Mouse (Mus musculus): Measurements from ENCODE around the gene Kbtbd6. TPM values are rescaled to one million over a fixed set of nuclear protein-coding genes. Genes with fewer than 3 reads are reported as not detected.
"Not testable (repeated sequence)": the region's sequence is repeated elsewhere in the genome, so short reads cannot be mapped to it uniquely, and the experiment has no call there.

Kbtbd6 gene
- polyA plus RNA-seq, 1 experiment from 2014 or later: 0.98 TPM

- H3K4me3 ChIP-seq (ENCODE audit: low read depth, low read length): no peak overlapping the region
- no peak for DNase-seq (ENCODE audit: low spot score)
- H3K36me3 ChIP-seq (ENCODE audit: control insufficient read depth, insufficient read depth, low read length): no peaks in the 10 kb centered on the region; the same call in 1 of the 2 replicates
- H3K9ac ChIP-seq (ENCODE audit: low read length): no peak overlapping the region
- no peak overlapping the region for H3K4me2 ChIP-seq (replicated peaks; ENCODE audit: low read depth)
- no peaks in the 10 kb centered on the region for H3K27me3 ChIP-seq (ENCODE audit: control insufficient read depth, insufficient read depth, low read length)
- ATAC-seq (ENCODE audit: low FRiP score, low TSS enrichment): no peak
- no peaks in the 10 kb centered on the region for H3K4me1 ChIP-seq (replicated peaks; ENCODE audit: control insufficient read depth, insufficient read depth)
- H3K9me3 ChIP-seq (ENCODE audit: control insufficient read depth, low read length): no peaks in the 10 kb centered on the region
- no peak for TF ChIP-seq EP300 (optimal IDR thresholded peaks at IDR 0.05)
- H3K27ac ChIP-seq (replicated peaks): no peak overlapping the region
- 61% methylated on average over 20 of the region's 20 CpGs for WGBS
Observed at GRCm38 (mm10) chr14:79420083-79420685, 31.5 kb upstream of the Kbtbd6 start.

- WGBS: 1% methylated on average over 44 of the region's 44 CpGs
- peak within 1 kb of the TSS; percentile 41 for H3K9ac ChIP-seq (ENCODE audit: low read length)
Observed at GRCm38 (mm10) chr14:79425979-79426729, 25.5 kb upstream of the Kbtbd6 start, which contains the start of gene Kbtbd7. Kbtbd7 (plus strand) TSS chr14:79426511.

GRCm38 (mm10) chr14:79426730-79427365 is 24.8 kb upstream of the Kbtbd6 start:
- Histone ChIP-seq H3K4me3 (ENCODE audit: low read depth, low read length) (peak overlapping the region; percentile 32), H3K27ac (replicated peaks) (peak overlapping the region; percentile 78), H3K9ac (ENCODE audit: low read length) (peak overlapping the region; percentile 41), H3K4me2 (replicated peaks; ENCODE audit: low read depth) (peak overlapping the region; percentile 47)
- not testable (repeated sequence) for H3K36me3 ChIP-seq (ENCODE audit: control insufficient read depth, insufficient read depth, low read length); H3K4me1 ChIP-seq (replicated peaks; ENCODE audit: control insufficient read depth, insufficient read depth); H3K9me3 ChIP-seq (ENCODE audit: control insufficient read depth, low read length); DNase-seq (ENCODE audit: low spot score); H3K27me3 ChIP-seq (ENCODE audit: control insufficient read depth, insufficient read depth, low read length)
- 100% methylated on average over 2 of the region's 59 CpGs for WGBS
- peak; percentile 43; the same call in 1 of the 2 replicates for ATAC-seq (ENCODE audit: low FRiP score, low TSS enrichment)

More at GRCm38 (mm10) chr14:79425979-79426729, 25.5 kb upstream of the Kbtbd6 start, which contains the start of gene Kbtbd7:
- Histone ChIP-seq H3K4me1 (replicated peaks; ENCODE audit: control insufficient read depth, insufficient read depth) (no peaks in the 10 kb centered on the region), H3K4me3 (ENCODE audit: low read depth, low read length) (peak within 1 kb of the TSS; percentile 32), H3K27ac (replicated peaks) (peak within 1 kb of the TSS; percentile 78), H3K9me3 (ENCODE audit: control insufficient read depth, low read length) (no peaks in the 10 kb centered on the region; the same call in 1 of the 2 replicates), H3K27me3 (ENCODE audit: control insufficient read depth, insufficient read depth, low read length) (no peaks in the 10 kb centered on the region), H3K4me2 (replicated peaks; ENCODE audit: low read depth) (peak within 1 kb of the TSS; percentile 47), H3K36me3 (ENCODE audit: control insufficient read depth, insufficient read depth, low read length) (no peaks in the 10 kb centered on the region)
- ATAC-seq (ENCODE audit: low FRiP score, low TSS enrichment) (peak; percentile 100), DNase-seq (ENCODE audit: low spot score) (peak; percentile 97)
- no peak for TF ChIP-seq CTCF (IDR thresholded peaks at IDR 0.05; ENCODE audit: low read depth)
- no peak for TF ChIP-seq EP300 (optimal IDR thresholded peaks at IDR 0.05)

GRCm38 (mm10) chr14:79434068-79434467 is 17.6 kb upstream of the Kbtbd6 start:
- Histone ChIP-seq H3K9me3 (ENCODE audit: control insufficient read depth, low read length) (no peaks in the 10 kb centered on the region), H3K4me2 (replicated peaks; ENCODE audit: low read depth) (no peak overlapping the region), H3K27me3 (ENCODE audit: control insufficient read depth, insufficient read depth, low read length) (no peaks in the 10 kb centered on the region), H3K27ac (replicated peaks) (no peak overlapping the region), H3K4me3 (ENCODE audit: low read depth, low read length) (no peak overlapping the region), H3K9ac (ENCODE audit: low read length) (no peak overlapping the region), H3K4me1 (replicated peaks; ENCODE audit: control insufficient read depth, insufficient read depth) (no peaks in the 10 kb centered on the region), H3K36me3 (ENCODE audit: control insufficient read depth, insufficient read depth, low read length) (no peaks in the 10 kb centered on the region)
- no peak for ATAC-seq (ENCODE audit: low FRiP score, low TSS enrichment)
- DNase-seq (ENCODE audit: low spot score): no peak
- WGBS: 80% methylated on average over 1 of the region's 1 CpGs
- no peak for TF ChIP-seq EP300 (optimal IDR thresholded peaks at IDR 0.05)
- no peak for TF ChIP-seq CTCF (IDR thresholded peaks at IDR 0.05; ENCODE audit: low read depth)

GRCm38 (mm10) chr14:79440655-79441054 is 11.0 kb upstream of the Kbtbd6 start:
- DNase-seq (ENCODE audit: low spot score): no peak
- TF ChIP-seq EP300 (optimal IDR thresholded peaks at IDR 0.05): no peak
- TF ChIP-seq CTCF (IDR thresholded peaks at IDR 0.05; ENCODE audit: low read depth): no peak
- Histone ChIP-seq H3K4me1 (replicated peaks; ENCODE audit: control insufficient read depth, insufficient read depth) (no peaks in the 10 kb centered on the region), H3K9me3 (ENCODE audit: control insufficient read depth, low read length) (no peaks in the 10 kb centered on the region), H3K4me2 (replicated peaks; ENCODE audit: low read depth) (no peak overlapping the region), H3K36me3 (ENCODE audit: control insufficient read depth, insufficient read depth, low read length) (no peaks in the 10 kb centered on the region), H3K27ac (replicated peaks) (no peak overlapping the region), H3K9ac (ENCODE audit: low read length) (no peak overlapping the region), H3K4me3 (ENCODE audit: low read depth, low read length) (no peak overlapping the region), H3K27me3 (ENCODE audit: control insufficient read depth, insufficient read depth, low read length) (no peaks in the 10 kb centered on the region)
- ATAC-seq (ENCODE audit: low FRiP score, low TSS enrichment): no peak
- 84% methylated on average over 2 of the region's 2 CpGs for WGBS
